Mouse (Mus musculus) liver, embryonic 16.5 days (tissue): Measurements from ENCODE around the gene Cpn1. TPM values are rescaled to one million over a fixed set of nuclear protein-coding genes. Genes with fewer than 3 reads are reported as not detected.

Experiments used
- ATAC-seq: fragments of 200-750 bp; cut with Nextera tagmentation; 2 replicates; pipeline ENCODE4 v1.8.0; 2017; ENCODE audit warnings: low read depth, mild to moderate bottlenecking, moderate number of reproducible peaks, moderate library complexity
- H3K27ac ChIP-seq: fragments of 300-500 bp; sonication (generic); 2 replicates; pipeline ENCODE4 v1.5.1; 2014; ENCODE audit warnings: mild to moderate bottlenecking, low read length
- H3K27me3 ChIP-seq: fragments of 300-500 bp; sonication (generic); 2 replicates; pipeline ENCODE4 v1.6.1; 2014; ENCODE audit warnings: low read depth, low read length, mixed read lengths; ENCODE audit not compliant: control insufficient read depth, insufficient read depth
- H3K36me3 ChIP-seq: fragments of 300-500 bp; sonication (generic); 2 replicates; pipeline ENCODE4 v1.6.1; 2014; ENCODE audit warnings: mild to moderate bottlenecking; ENCODE audit not compliant: control insufficient read depth, insufficient read depth
- H3K4me1 ChIP-seq: fragments of 300-500 bp; sonication (generic); 2 replicates; pipeline ENCODE4 v1.6.1; 2014; ENCODE audit warnings: low read depth, low read length, mixed read lengths; ENCODE audit not compliant: control insufficient read depth
- H3K4me2 ChIP-seq: fragments of 300-500 bp; sonication (generic); 2 replicates; pipeline ENCODE4 v1.6.1; 2014; ENCODE audit warnings: low read depth, low read length, mixed read lengths
- H3K4me3 ChIP-seq: fragments of 300-500 bp; sonication (generic); 2 replicates; pipeline ENCODE4 v1.5.1; 2014; ENCODE audit warnings: low read depth, mild to moderate bottlenecking, low read length
- H3K9ac ChIP-seq: fragments of 300-500 bp; sonication (generic); 2 replicates; pipeline ENCODE4 v1.6.1; 2014; ENCODE audit warnings: low read depth, low read length
- H3K9me3 ChIP-seq: fragments of 300-500 bp; sonication (generic); replicated peaks from 2 replicates; pipeline ENCODE4 v1.6.1; 2016; ENCODE audit warnings: low read length; ENCODE audit not compliant: control insufficient read depth
- WGBS: fragments of 180-500 bp; shearing (Covaris S2); extraction: QIAGEN DNeasy Blood & Tissue Kit; methylation state at CpG from one replicate; pipeline ENCODE4 v1.1.7; 2014; ENCODE audit not compliant: insufficient replicate concordance; 5-methylcytosine and 5-hydroxymethylcytosine counted together
- polyA plus RNA-seq: library from polyadenylated mRNA; unstranded; fragments of >200 nt; fragmentation: Nextera tagmentation; extraction: Ambion mirVana; gene quantifications from 2 replicates; pipeline ENCODE4 v1.2.1, GENCODE M21; 2015

Gene Cpn1
- polyA plus RNA-seq, 1 experiment from 2014 or later = 112 TPM

DNA sequence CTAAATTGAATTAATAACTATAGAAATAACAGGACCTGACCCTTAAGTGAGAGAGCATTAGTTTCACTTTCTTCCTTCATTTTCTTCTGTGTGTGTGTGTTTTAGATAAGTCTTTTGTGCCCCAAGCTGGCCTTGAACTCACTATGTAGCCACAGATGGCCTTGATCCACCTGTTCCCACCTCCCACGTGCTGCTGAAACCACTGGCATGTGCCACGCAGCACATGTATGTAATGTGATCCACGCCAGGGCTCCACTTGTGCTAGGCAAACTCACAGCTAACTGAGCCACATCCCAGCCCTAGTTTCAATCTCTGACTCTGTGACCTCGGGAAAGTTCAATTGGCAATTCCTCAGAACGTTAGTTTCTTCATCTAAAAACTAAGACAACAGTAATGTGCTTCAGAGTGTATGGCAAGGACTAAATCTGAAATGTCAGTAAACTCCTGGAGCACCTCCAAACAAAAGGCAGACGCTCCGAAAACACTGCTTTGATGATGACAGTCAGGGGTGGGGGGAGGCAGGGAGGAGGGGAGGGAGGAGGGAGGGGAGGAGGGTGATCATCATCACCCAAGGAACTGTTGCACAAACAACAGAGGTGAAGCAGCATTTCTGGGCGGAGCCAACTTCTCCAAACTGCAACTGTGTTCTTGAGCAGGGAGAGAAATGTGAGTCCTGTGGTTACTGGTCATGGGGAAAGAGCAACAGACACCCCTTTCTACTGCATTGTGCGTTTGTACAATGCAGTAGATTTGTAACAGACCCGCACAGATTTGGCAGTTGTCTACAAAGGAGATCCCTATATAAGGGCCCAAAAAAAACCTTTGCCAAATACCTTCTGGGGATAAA is 60.0 kb downstream of the Cpn1 start:
- H3K4me1 ChIP-seq = no peaks in the 10 kb centered on the region; the same call in 1 of the 2 replicates
- no peak overlapping the region for H3K9ac ChIP-seq
- WGBS = 53% methylated on average over 10 of the region's 10 CpGs
- no peaks in the 10 kb centered on the region for H3K36me3 ChIP-seq
- no peak for ATAC-seq
- H3K4me3 ChIP-seq = no peak overlapping the region
- no peak overlapping the region for H3K27ac ChIP-seq
- H3K9me3 ChIP-seq = no peaks in the 10 kb centered on the region
- no peaks in the 10 kb centered on the region for H3K27me3 ChIP-seq
- no peak overlapping the region for H3K4me2 ChIP-seq

DNA sequence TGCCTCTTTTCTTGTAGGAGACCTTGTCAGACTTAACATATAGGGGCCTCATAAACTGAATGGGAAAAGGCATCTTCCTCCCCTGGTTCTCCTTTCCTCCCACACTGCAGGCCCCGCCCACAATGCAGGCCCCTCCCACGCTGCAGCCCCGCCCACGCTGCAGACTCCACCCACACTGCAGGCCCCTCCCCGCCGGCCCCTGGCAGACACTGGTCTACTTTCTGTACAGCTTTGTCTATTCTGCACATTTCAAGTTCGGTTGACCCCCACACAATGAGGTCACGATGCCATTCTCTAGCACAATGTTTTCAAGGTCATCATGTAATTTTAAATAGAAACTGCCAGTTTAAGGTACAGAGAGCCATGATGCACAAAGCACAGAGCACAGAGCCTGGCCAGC is 62.0 kb downstream of the Cpn1 start:
- Histone ChIP-seq H3K27ac (no peak overlapping the region), H3K4me3 (no peak overlapping the region), H3K36me3 (no peaks in the 10 kb centered on the region), H3K4me2 (no peak overlapping the region), H3K9ac (no peak overlapping the region), H3K9me3 (no peaks in the 10 kb centered on the region), H3K27me3 (no peaks in the 10 kb centered on the region), H3K4me1 (peaks cover 2% of the 10 kb centered on the region)
- ATAC-seq = no peak
- WGBS = 46% methylated on average over 8 of the region's 8 CpGs

DNA sequence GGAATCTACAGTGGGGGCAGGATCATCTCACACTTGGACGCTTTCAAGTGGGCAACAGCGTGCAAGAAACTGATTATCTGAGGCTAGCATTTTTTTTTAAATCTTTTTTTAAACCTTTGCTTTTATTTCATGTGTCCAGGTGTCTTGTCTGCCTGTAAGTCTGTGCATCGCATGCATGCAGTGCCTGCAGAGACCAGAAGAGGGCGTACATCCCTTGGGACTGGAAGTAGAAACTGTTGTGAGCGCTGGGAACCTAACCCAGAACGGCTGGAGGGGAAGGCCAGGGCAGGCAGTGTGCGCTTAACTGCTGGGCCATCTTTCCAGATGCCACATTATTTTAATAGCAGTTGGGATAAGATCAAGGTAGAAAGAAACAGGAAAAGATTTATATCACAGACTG is 63.4 kb downstream of the Cpn1 start:
- H3K36me3 ChIP-seq = no peaks in the 10 kb centered on the region
- 82% methylated on average over 7 of the region's 7 CpGs for WGBS

DNA sequence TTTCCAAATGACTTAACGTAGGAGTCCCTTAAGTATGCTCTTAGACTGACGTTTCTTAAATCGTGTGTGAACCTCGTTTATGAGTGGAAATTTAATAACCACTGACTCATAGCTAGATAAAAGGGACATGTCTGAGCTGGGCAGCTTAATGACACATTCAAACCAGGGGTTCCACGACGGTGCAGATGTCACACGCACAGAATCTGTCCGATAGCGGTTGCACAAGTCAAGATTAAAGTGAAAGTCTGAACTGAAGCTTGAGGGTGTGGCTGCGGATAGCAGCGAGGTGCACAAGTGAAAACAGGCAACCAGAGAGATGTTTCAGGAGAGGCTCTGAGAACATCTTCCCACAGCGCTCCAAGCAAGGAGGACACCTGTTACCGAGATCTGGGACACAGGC is 64.9 kb downstream of the Cpn1 start:
- no peaks in the 10 kb centered on the region for H3K36me3 ChIP-seq
- ATAC-seq = no peak
- no peak overlapping the region for H3K27ac ChIP-seq
- H3K4me3 ChIP-seq = no peak overlapping the region
- no peaks in the 10 kb centered on the region for H3K9me3 ChIP-seq
- WGBS = 25% methylated on average over 13 of the region's 13 CpGs
- H3K9ac ChIP-seq = no peak overlapping the region
- no peaks in the 10 kb centered on the region for H3K27me3 ChIP-seq
- H3K4me1 ChIP-seq = peaks cover 8% of the 10 kb centered on the region
- H3K4me2 ChIP-seq = peak overlapping the region; percentile 30

More for the DNA sequence above, 63.4 kb downstream of the Cpn1 start:
- Histone ChIP-seq H3K27ac (no peak overlapping the region), H3K4me2 (no peak overlapping the region), H3K27me3 (no peaks in the 10 kb centered on the region), H3K9me3 (no peaks in the 10 kb centered on the region), H3K9ac (no peak overlapping the region), H3K4me1 (peaks cover 5% of the 10 kb centered on the region), H3K4me3 (no peak overlapping the region)
- no peak for ATAC-seq

DNA sequence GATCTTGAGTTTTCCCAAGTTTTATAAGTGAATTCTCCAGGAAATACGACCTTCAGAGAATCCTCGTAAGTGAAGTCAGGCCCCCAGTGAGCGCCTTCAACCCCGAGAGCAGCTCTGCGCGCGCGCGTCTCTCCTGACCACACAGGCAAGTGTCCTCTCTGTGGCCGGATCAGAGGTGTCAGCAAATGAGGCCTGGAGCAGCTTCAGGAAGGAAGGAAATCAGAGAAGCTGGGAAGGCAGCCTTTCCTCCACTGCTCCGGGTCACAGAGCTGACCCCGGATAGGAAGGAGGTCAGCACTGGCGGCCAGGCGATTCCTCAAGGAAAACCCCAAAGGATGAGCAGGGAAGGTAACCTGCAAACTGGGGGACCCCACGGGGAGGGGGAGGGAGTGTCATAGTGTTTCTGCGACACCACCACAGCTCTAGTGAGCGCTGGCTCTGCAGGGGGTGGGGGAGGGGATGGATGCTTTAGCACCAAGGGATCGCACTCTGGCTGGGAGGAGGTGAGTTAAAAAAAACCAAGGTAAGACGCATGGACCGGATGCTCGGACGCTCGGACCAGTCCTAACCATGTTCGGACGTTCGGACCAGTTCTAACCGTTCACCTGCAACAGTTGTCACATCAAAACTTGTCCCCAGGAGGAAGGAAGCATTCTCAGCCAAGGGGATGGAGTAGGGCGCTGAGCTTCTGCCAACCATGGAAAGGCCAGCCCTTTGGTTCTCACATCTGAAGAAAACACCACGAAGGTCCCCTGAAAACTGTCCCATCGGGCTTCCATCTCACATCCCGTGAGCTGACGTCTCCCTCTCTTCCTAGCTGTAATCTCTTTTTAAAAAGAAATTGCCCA is 65.7 kb downstream of the Cpn1 start:
- peak overlapping the region; percentile 30 for H3K4me2 ChIP-seq
- H3K27ac ChIP-seq = 0 out of 2 replicates have a peak overlapping the region, but pooled peaks have one; percentile 24
- H3K4me1 ChIP-seq = peaks cover 8% of the 10 kb centered on the region
- 18% methylated on average over 32 of the region's 32 CpGs for WGBS
- H3K9me3 ChIP-seq = no peaks in the 10 kb centered on the region
- H3K36me3 ChIP-seq = no peaks in the 10 kb centered on the region
- H3K4me3 ChIP-seq = peak overlapping the region; percentile 10; the same call in 1 of the 2 replicates
- H3K27me3 ChIP-seq = no peaks in the 10 kb centered on the region
- H3K9ac ChIP-seq = no peak overlapping the region
- no peak for ATAC-seq

DNA sequence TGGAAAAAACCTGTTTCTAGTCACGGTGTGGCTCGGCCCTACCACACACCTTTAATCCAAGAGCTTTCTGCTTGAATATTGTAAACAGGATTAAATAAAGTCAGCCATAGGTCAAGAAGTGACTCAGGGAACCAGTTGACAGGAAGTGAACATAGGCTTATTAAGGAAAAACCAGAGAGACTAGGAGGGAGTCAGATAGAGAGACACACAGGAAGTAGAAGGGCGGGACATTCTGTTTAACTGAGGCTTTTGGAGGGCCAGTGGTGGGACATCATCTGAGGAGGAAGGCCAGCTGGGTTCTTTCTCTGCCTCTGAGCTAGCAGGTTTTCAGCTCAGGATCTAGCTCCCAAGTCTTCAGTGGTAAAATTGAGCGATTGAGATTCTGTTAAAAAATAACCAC is 66.5 kb downstream of the Cpn1 start:
- Histone ChIP-seq H3K4me3 (no peak overlapping the region), H3K9ac (no peak overlapping the region), H3K27ac (no peak overlapping the region), H3K4me2 (no peak overlapping the region), H3K4me1 (peaks cover 8% of the 10 kb centered on the region), H3K36me3 (no peaks in the 10 kb centered on the region), H3K27me3 (no peaks in the 10 kb centered on the region), H3K9me3 (no peaks in the 10 kb centered on the region)
- WGBS = 59% methylated on average over 4 of the region's 4 CpGs
- ATAC-seq = no peak

DNA sequence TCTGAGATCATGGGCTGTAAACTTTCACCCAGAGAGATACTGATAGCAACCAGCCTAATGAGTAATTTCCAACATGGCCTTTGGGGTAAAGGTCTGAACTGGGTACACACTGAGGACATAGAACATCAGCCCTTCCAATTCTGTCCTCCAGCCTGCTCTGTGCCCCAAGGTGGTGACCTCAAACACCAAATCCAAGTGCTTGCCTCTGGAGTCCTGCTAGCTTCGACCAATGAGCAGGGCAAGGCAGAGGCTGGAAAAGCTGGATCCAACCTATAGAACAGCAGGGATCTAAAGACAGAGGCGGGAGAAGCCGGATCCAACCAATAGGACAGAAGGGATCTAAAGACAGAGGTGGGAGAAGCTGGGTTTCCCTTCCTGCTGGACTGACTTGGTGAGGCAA is 67.5 kb downstream of the Cpn1 start:
- WGBS = 49% methylated on average over 3 of the region's 3 CpGs
- Histone ChIP-seq H3K4me3 (no peak overlapping the region), H3K27me3 (no peaks in the 10 kb centered on the region), H3K9ac (no peak overlapping the region), H3K36me3 (no peaks in the 10 kb centered on the region), H3K27ac (peak overlapping the region; percentile 27; the same call in 1 of the 2 replicates), H3K9me3 (no peaks in the 10 kb centered on the region), H3K4me2 (no peak overlapping the region), H3K4me1 (peaks cover 8% of the 10 kb centered on the region)
- ATAC-seq = peak; percentile 82

DNA sequence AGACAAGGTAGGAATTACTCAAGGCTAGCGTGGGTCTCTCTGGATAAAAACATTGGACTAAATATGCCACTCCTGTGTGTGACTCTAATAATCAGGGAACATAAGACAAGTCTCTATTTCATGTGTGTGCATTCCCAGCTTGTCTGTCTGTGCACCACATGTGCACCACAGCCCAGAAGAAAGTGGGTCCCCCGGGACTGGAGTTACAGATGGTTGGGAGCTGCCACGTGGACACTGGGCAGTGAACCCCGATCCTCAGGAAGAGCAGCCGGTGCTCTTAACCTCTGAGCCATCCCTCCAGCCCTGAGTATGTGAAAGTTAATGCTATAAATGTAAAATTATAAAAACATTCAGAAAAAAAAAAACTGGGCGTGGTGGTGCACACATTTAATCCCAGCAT is 68.6 kb downstream of the Cpn1 start:
- Histone ChIP-seq H3K4me2 (no peak overlapping the region), H3K36me3 (no peaks in the 10 kb centered on the region), H3K27ac (no peak overlapping the region), H3K4me1 (peaks cover 8% of the 10 kb centered on the region), H3K9me3 (no peaks in the 10 kb centered on the region), H3K9ac (no peak overlapping the region), H3K27me3 (no peaks in the 10 kb centered on the region), H3K4me3 (no peak overlapping the region)
- no peak for ATAC-seq
- 58% methylated on average over 6 of the region's 6 CpGs for WGBS

DNA sequence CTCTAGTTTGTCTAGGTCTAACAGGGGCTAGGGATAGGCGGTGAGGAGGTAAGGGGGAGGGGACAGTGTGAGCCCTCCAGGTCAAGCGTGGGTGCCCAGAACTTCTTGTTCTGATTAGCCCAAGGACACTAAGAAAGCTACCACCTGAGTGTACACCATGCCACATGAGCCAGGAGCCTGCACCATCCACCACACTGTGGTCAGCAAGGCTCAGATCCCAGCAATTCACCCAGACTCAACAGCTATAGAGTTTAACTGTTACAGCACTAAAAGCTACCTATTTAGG is 69.0 kb downstream of the Cpn1 start:
- peak overlapping the region; percentile 35; the same call in 1 of the 2 replicates for H3K4me2 ChIP-seq
- H3K4me3 ChIP-seq = no peak overlapping the region; the same call in 1 of the 2 replicates
- 35% methylated on average over 2 of the region's 2 CpGs for WGBS
- no peak for ATAC-seq
- no peaks in the 10 kb centered on the region for H3K9me3 ChIP-seq
- H3K4me1 ChIP-seq = peaks cover 8% of the 10 kb centered on the region
- no peaks in the 10 kb centered on the region for H3K36me3 ChIP-seq
- no peak overlapping the region for H3K27ac ChIP-seq
- H3K27me3 ChIP-seq = no peaks in the 10 kb centered on the region
- H3K9ac ChIP-seq = no peak overlapping the region
